Mouse (Mus musculus) lung, adult 2 months (tissue): Measurements from ENCODE around the gene Gm12185.
"Not testable (repeated sequence)": the region's sequence is repeated elsewhere in the genome, so short reads cannot be mapped to it uniquely, and the experiment has no call there.

Experiments used
- CTCF ChIP-seq: fragments of 200-500 bp; IDR thresholded peaks from 2 replicates; pipeline ENCODE4 v1.5.1; 2011; ENCODE audit warnings: mild to moderate bottlenecking, low read length, control low read depth; ENCODE audit not compliant: insufficient read depth
- POLR2A ChIP-seq: fragments of 200-500 bp; IDR thresholded peaks from 2 replicates; pipeline ENCODE4 v1.6.1; 2011; ENCODE audit warnings: low read depth, mild to moderate bottlenecking, control low read depth, low read length, borderline replicate concordance; ENCODE audit errors: extremely low read depth

- not testable (repeated sequence) for TF ChIP-seq CTCF, POLR2A
Observed at GRCm38 (mm10) chr11:49006785-49007184, 14.8 kb upstream of the Gm12185 start.
